Mouse (Mus musculus) C2C12 (cell line): ENCODE data around the gene Glyctk. TPM values are rescaled to one million over a fixed set of nuclear protein-coding genes. Genes with fewer than 3 reads are reported as not detected.

ENCODE experiments used
- H3K27me3 ChIP-seq: one replicate; pipeline ENCODE4 v1.6.1; 2011; ENCODE audit not compliant: control insufficient read depth, insufficient read depth, insufficient read length
- H3K36me3 ChIP-seq: one replicate; pipeline ENCODE4 v1.6.1; 2011; ENCODE audit not compliant: control insufficient read depth, insufficient read depth
- H3K4me3 ChIP-seq: one replicate; pipeline ENCODE4 v1.5.1; 2011; ENCODE audit warnings: mild to moderate bottlenecking, control low read depth; ENCODE audit not compliant: poor library complexity, insufficient read depth, severe bottlenecking
- H3K79me2 ChIP-seq: one replicate; pipeline ENCODE4 v1.6.1; 2011; ENCODE audit not compliant: control insufficient read depth, insufficient read depth
- H3K79me3 ChIP-seq: one replicate; pipeline ENCODE4 v1.6.1; 2011; ENCODE audit warnings: low read depth, control low read depth
- H3ac ChIP-seq: one replicate; pipeline ENCODE3; 2011; ENCODE audit warnings: low read depth; ENCODE audit not compliant: control insufficient read depth, insufficient read length
- CEBPB ChIP-seq: IDR thresholded peaks from one replicate; pipeline ENCODE4 v1.6.1; 2011; ENCODE audit warnings: low read depth, mild to moderate bottlenecking, control low read depth, moderate library complexity
- CTCF ChIP-seq: IDR thresholded peaks from one replicate; pipeline ENCODE4 v1.5.1; 2011; ENCODE audit not compliant: control insufficient read depth, insufficient read depth, insufficient read length
- FOSL1 ChIP-seq: IDR thresholded peaks from one replicate; pipeline ENCODE4 v1.8.0; 2011; ENCODE audit warnings: mild to moderate bottlenecking, low read length; ENCODE audit not compliant: poor library complexity, insufficient read depth, severe bottlenecking
- MAX ChIP-seq: IDR thresholded peaks from one replicate; pipeline ENCODE4 v1.6.1; 2011; ENCODE audit warnings: mild to moderate bottlenecking, control low read depth
- MYOD1 ChIP-seq: IDR thresholded peaks from one replicate; pipeline ENCODE4 v1.6.1; 2011; ENCODE audit warnings: low read depth; ENCODE audit not compliant: control insufficient read depth, insufficient read length
- MYOG ChIP-seq: IDR thresholded peaks from one replicate; pipeline ENCODE4 v1.6.1; 2011; ENCODE audit not compliant: control insufficient read depth, insufficient read length; ENCODE audit errors: extremely low read depth
- USF1 ChIP-seq: IDR thresholded peaks from one replicate; pipeline ENCODE4 v1.6.1; 2011; ENCODE audit warnings: low read depth, mild to moderate bottlenecking, control low read depth, moderate library complexity
- polyA plus RNA-seq: library from polyadenylated mRNA; unstranded; fragments of >200 nt; fragmentation: generic; extraction: Trizol; gene quantifications from one replicate; pipeline ENCODE4 v1.2.1, GENCODE M21; 2012; ENCODE audit warnings: missing spikeins

Glyctk gene
- polyA plus RNA-seq, 1 experiment = 1.4 TPM

GRCm38 (mm10) chr9:106147281-106147680 is 10.7 kb downstream of the Glyctk start:
- no peaks in the 10 kb centered on the region for H3K79me2 ChIP-seq
- H3K79me3 ChIP-seq = no peaks in the 10 kb centered on the region
- H3K36me3 ChIP-seq = no peaks in the 10 kb centered on the region
- H3K27me3 ChIP-seq = peaks cover 68% of the 10 kb centered on the region
- no peak overlapping the region for H3ac ChIP-seq
- H3K4me3 ChIP-seq = no peak overlapping the region
- no peak for TF ChIP-seq USF1
- no peak for TF ChIP-seq CTCF
- TF ChIP-seq MYOG = no peak
- no peak for TF ChIP-seq MAX
- TF ChIP-seq CEBPB = no peak
- no peak for TF ChIP-seq MYOD1
- no peak for TF ChIP-seq FOSL1

- H3K4me3 ChIP-seq = no peak overlapping the region
- no peaks in the 10 kb centered on the region for H3K79me3 ChIP-seq
- H3ac ChIP-seq = no peak overlapping the region
- no peak for TF ChIP-seq FOSL1
- no peak for TF ChIP-seq MYOG
- TF ChIP-seq CTCF = no peak
- TF ChIP-seq USF1 = no peak
- no peak for TF ChIP-seq CEBPB
- no peak for TF ChIP-seq MAX
- TF ChIP-seq MYOD1 = no peak
- H3K36me3 ChIP-seq = no peaks in the 10 kb centered on the region
- H3K79me2 ChIP-seq = no peaks in the 10 kb centered on the region
- H3K27me3 ChIP-seq = peaks cover 66% of the 10 kb centered on the region
These were observed 12.4 kb downstream of the Glyctk start for GRCm38 (mm10) chr9:106145582-106145981.

GRCm38 (mm10) chr9:106144176-106144575 is 13.8 kb downstream of the Glyctk start:
- no peaks in the 10 kb centered on the region for H3K79me3 ChIP-seq
- H3K79me2 ChIP-seq = no peaks in the 10 kb centered on the region
- H3K36me3 ChIP-seq = no peaks in the 10 kb centered on the region
- TF ChIP-seq CTCF = no peak
- TF ChIP-seq MAX = no peak
- TF ChIP-seq CEBPB = no peak
- H3K4me3 ChIP-seq = no peak overlapping the region
- H3ac ChIP-seq = no peak overlapping the region
- peaks cover 56% of the 10 kb centered on the region for H3K27me3 ChIP-seq

- no peak overlapping the region for H3ac ChIP-seq
- no peaks in the 10 kb centered on the region for H3K79me3 ChIP-seq
- TF ChIP-seq CEBPB (no peak), CTCF (no peak), MYOG (no peak), USF1 (no peak), MYOD1 (no peak), MAX (no peak), FOSL1 (no peak)
- H3K27me3 ChIP-seq = peaks cover 34% of the 10 kb centered on the region
- H3K79me2 ChIP-seq = no peaks in the 10 kb centered on the region
- H3K4me3 ChIP-seq = no peak overlapping the region
- H3K36me3 ChIP-seq = no peaks in the 10 kb centered on the region
These were observed 16.0 kb downstream of the Glyctk start for GRCm38 (mm10) chr9:106141955-106142354.

GRCm38 (mm10) chr9:106139763-106140162 is 18.2 kb downstream of the Glyctk start:
- Histone ChIP-seq H3ac (no peak overlapping the region), H3K79me2 (no peaks in the 10 kb centered on the region)
- TF ChIP-seq MYOG (no peak), MAX (no peak), CEBPB (no peak), USF1 (no peak), MYOD1 (no peak), FOSL1 (no peak), CTCF (no peak)

GRCm38 (mm10) chr9:106137671-106138216 is 20.2 kb downstream of the Glyctk start:
- no peak overlapping the region for H3K4me3 ChIP-seq
- no peaks in the 10 kb centered on the region for H3K79me3 ChIP-seq
- no peaks in the 10 kb centered on the region for H3K36me3 ChIP-seq
- H3ac ChIP-seq = no peak overlapping the region
- TF ChIP-seq CTCF (no peak), CEBPB (no peak), USF1 (no peak), MAX (no peak), MYOD1 (no peak), FOSL1 (no peak), MYOG (no peak)
- no peaks in the 10 kb centered on the region for H3K79me2 ChIP-seq
- H3K27me3 ChIP-seq = peaks cover 18% of the 10 kb centered on the region

More at GRCm38 (mm10) chr9:106139763-106140162, 18.2 kb downstream of the Glyctk start:
- Histone ChIP-seq H3K27me3 (peaks cover 22% of the 10 kb centered on the region), H3K4me3 (no peak overlapping the region), H3K79me3 (no peaks in the 10 kb centered on the region), H3K36me3 (no peaks in the 10 kb centered on the region)
